Mouse (Mus musculus) stomach, embryonic 14.5 days (tissue): ENCODE measurements around the gene Slc9b2. TPM values are rescaled to one million over a fixed set of nuclear protein-coding genes. Genes with fewer than 3 reads are reported as not detected.

Experiments
- ATAC-seq: fragments of 200-750 bp; cut with Nextera tagmentation; 2 replicates; pipeline ENCODE4 v1.8.0; 2017; ENCODE audit warnings: low read depth, moderate TSS enrichment; ENCODE audit not compliant: insufficient number of reproducible peaks, insufficient read depth, low FRiP score
- H3K27ac ChIP-seq: fragments of 300-500 bp; sonication (generic); 2 replicates; pipeline ENCODE4 v1.5.1; 2014; ENCODE audit warnings: mild to moderate bottlenecking, low read length, moderate library complexity, mixed read lengths
- H3K27me3 ChIP-seq: fragments of 300-500 bp; sonication (generic); 2 replicates; pipeline ENCODE4 v1.6.1; 2014; ENCODE audit warnings: low read length, control low read depth, mixed read lengths; ENCODE audit not compliant: control insufficient read depth, insufficient read depth
- H3K36me3 ChIP-seq: fragments of 300-500 bp; sonication (generic); 2 replicates; pipeline ENCODE4 v1.6.1; 2014; ENCODE audit warnings: mild to moderate bottlenecking, control low read depth, low read length, moderate library complexity, mixed read lengths; ENCODE audit not compliant: control insufficient read depth, insufficient read depth
- H3K4me1 ChIP-seq: fragments of 300-500 bp; sonication (generic); 2 replicates; pipeline ENCODE4 v1.6.1; 2014; ENCODE audit warnings: low read length, control low read depth, mixed read lengths; ENCODE audit not compliant: control insufficient read depth, insufficient read depth
- H3K4me2 ChIP-seq: fragments of 300-500 bp; sonication (generic); replicated peaks from 2 replicates; pipeline ENCODE4 v1.6.1; 2014; ENCODE audit warnings: low read depth, low read length, control low read depth
- H3K4me3 ChIP-seq: fragments of 300-500 bp; sonication (generic); 2 replicates; pipeline ENCODE4 v1.5.1; 2014; ENCODE audit warnings: low read depth, low read length, control low read depth
- H3K9ac ChIP-seq: fragments of 300-500 bp; sonication (generic); replicated peaks from 2 replicates; pipeline ENCODE4 v1.6.1; 2014; ENCODE audit warnings: low read depth, mild to moderate bottlenecking, control low read depth, low read length, moderate library complexity, mixed read lengths
- H3K9me3 ChIP-seq: fragments of 300-500 bp; sonication (generic); 2 replicates; pipeline ENCODE4 v1.6.1; 2016; ENCODE audit warnings: low read depth, low read length, control low read depth; ENCODE audit not compliant: control insufficient read depth
- WGBS: fragments of 180-500 bp; shearing (Covaris S2); extraction: QIAGEN DNeasy Blood & Tissue Kit; methylation state at CpG from one replicate; pipeline ENCODE4 v1.1.7; 2014; 5-methylcytosine and 5-hydroxymethylcytosine counted together
- polyA plus RNA-seq: library from polyadenylated mRNA; unstranded; fragments of >200 nt; fragmentation: Nextera tagmentation; extraction: Ambion mirVana; gene quantifications from 2 replicates; pipeline ENCODE4 v1.2.1, GENCODE M21; 2014

Gene Slc9b2
- polyA plus RNA-seq, 1 experiment from 2014 or later = 2.5 TPM

DNA sequence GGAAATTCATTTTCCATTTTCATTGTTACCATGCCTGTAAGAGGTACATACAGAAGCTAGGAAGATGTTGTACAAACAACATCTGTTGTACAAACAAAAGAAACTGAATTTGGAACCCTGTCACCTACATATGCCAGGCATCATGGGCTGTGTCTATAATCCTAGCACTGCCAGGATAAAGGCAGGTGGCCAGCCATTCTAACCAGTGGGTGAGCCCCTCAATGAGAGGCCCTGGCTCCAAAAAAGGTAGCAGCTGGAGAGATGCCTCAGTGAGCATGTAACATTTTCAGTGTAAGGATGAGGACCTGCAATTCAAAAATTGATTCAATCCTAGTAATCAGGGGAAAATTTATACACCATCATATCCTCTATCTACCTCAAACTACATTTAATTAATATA lies 41.5 kb downstream of the Slc9b2 start:
- H3K27me3 ChIP-seq = no peaks in the 10 kb centered on the region
- H3K4me1 ChIP-seq = no peaks in the 10 kb centered on the region
- no peaks in the 10 kb centered on the region for H3K36me3 ChIP-seq
- ATAC-seq = no peak
- H3K4me2 ChIP-seq = no peak overlapping the region
- no peak overlapping the region for H3K4me3 ChIP-seq
- no peak overlapping the region for H3K27ac ChIP-seq
- no peaks in the 10 kb centered on the region for H3K9me3 ChIP-seq
- no peak overlapping the region for H3K9ac ChIP-seq

DNA sequence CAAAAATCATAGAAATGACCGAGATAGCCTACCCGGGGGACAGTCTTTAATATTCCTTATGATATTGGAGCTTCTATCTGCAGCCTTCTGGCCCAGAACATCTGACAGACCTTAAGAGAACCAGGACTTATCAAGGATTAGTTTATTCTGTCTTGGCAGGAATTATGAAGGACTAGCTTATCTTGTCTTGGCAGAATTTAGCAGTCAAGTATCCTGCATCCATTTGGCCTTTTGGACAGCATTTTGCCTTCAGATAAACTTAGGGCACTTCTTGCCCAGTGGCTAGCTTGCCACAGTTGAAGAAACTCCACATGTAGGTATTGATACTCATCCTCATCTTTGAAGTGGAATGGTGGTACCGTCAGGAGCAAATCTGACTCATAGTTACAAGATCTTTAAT lies 44.4 kb downstream of the Slc9b2 start:
- H3K4me3 ChIP-seq = no peak overlapping the region
- no peaks in the 10 kb centered on the region for H3K27me3 ChIP-seq
- H3K9ac ChIP-seq = no peak overlapping the region
- H3K27ac ChIP-seq = no peak overlapping the region
- no peak overlapping the region for H3K4me2 ChIP-seq
- no peak for ATAC-seq
- no peaks in the 10 kb centered on the region for H3K9me3 ChIP-seq
- WGBS = 93% methylated on average over 3 of the region's 3 CpGs
- H3K36me3 ChIP-seq = no peaks in the 10 kb centered on the region
- H3K4me1 ChIP-seq = no peaks in the 10 kb centered on the region

DNA sequence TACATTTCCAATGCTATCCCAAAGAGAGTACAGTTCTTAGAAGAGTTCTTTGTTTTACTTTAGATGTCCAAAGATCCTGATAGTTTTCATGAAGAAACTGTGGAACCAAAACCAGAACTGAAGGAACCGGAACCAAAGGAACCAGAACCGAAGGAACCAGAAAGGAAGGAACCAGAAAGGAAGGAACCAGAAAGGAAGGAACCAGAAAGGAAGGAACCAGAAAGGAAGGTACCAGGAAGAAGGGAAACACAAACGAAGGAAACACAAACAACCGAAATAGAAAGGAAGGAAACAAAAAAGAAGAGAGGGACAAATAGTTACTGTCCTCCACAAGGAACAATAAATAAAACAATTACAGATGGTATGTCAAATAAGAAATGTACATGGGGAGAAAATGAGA lies 49.9 kb downstream of the Slc9b2 start:
- 93% methylated on average over 4 of the region's 4 CpGs for WGBS
- no peaks in the 10 kb centered on the region for H3K4me1 ChIP-seq
- no peak for ATAC-seq
- H3K9me3 ChIP-seq = no peaks in the 10 kb centered on the region
- H3K4me3 ChIP-seq = no peak overlapping the region
- H3K36me3 ChIP-seq = no peaks in the 10 kb centered on the region
- no peak overlapping the region for H3K27ac ChIP-seq
- no peak overlapping the region for H3K9ac ChIP-seq
- H3K4me2 ChIP-seq = no peak overlapping the region
- no peaks in the 10 kb centered on the region for H3K27me3 ChIP-seq

DNA sequence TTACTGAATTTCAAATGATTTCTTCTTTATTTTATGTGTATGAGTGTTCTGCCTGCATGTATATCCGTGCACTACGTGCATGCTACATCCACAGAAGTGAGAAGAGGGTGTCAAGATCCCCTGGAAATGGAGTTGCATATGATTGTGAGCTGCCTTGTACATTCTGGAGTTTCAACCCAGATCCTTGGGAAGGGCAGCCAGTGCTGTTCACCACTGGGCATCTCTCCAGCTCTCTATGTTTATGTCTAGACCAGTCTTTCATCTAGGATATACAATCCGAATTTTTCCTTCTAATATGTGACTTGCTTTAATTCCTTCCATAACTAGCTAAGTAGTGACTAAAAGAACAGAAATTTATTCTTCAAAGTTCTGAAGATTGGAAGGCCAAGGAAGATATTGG lies 68.3 kb downstream of the Slc9b2 start:
- Histone ChIP-seq H3K9me3 (no peaks in the 10 kb centered on the region), H3K4me1 (no peaks in the 10 kb centered on the region), H3K27me3 (no peaks in the 10 kb centered on the region), H3K9ac (no peak overlapping the region), H3K36me3 (no peaks in the 10 kb centered on the region), H3K4me3 (no peak overlapping the region), H3K4me2 (no peak overlapping the region), H3K27ac (no peak overlapping the region)
- no peak for ATAC-seq
- 71% methylated on average over 3 of the region's 3 CpGs for WGBS

DNA sequence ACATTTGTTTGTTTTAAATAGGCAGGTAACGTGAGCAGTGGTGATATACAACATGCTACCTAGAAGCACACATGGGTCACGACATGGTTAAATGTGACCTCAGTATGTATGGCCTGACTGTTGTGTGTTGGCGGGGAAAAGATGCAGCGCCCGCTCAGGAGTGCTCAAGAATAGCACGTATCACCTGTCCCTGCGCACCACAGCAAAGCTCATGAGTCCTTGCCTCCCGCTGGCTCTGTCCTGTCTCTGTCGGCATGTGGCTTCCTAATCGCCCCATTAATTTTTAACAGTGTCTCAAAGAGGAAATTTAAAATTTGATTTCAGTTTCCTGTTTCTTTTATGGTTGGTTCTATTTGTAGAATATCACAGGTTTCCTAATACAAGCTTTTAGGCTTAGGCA lies 69.9 kb downstream of the Slc9b2 start:
- Histone ChIP-seq H3K4me2 (no peak overlapping the region), H3K9me3 (no peaks in the 10 kb centered on the region), H3K27me3 (no peaks in the 10 kb centered on the region), H3K36me3 (no peaks in the 10 kb centered on the region), H3K9ac (no peak overlapping the region), H3K4me1 (no peaks in the 10 kb centered on the region), H3K4me3 (no peak overlapping the region), H3K27ac (no peak overlapping the region)
- WGBS = 83% methylated on average over 10 of the region's 10 CpGs
- no peak for ATAC-seq

DNA sequence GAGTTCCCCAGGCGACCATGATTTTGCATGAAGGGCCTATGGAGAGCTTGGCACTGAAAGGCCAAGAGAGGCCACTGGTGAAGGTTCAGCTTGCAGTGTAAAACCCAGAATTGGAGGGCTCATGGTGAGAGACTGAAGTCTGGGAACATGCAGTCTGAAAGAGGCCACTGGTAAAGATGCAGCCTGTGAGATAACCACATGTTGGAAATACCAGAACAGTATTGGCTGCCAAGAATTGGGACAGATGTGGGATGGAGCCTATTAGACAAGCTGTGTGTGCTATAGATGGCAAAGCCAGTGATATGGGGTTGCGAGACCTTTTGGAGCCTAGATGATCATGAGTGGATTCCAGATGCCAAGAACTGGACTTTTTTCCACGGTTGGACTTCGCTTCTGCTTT lies 72.4 kb downstream of the Slc9b2 start:
- H3K9ac ChIP-seq = no peak overlapping the region
- 95% methylated on average over 4 of the region's 4 CpGs for WGBS
- H3K9me3 ChIP-seq = no peaks in the 10 kb centered on the region
- no peak for ATAC-seq
- no peak overlapping the region for H3K27ac ChIP-seq
- H3K36me3 ChIP-seq = no peaks in the 10 kb centered on the region
- no peak overlapping the region for H3K4me3 ChIP-seq
- no peaks in the 10 kb centered on the region for H3K4me1 ChIP-seq
- no peak overlapping the region for H3K4me2 ChIP-seq
- no peaks in the 10 kb centered on the region for H3K27me3 ChIP-seq

DNA sequence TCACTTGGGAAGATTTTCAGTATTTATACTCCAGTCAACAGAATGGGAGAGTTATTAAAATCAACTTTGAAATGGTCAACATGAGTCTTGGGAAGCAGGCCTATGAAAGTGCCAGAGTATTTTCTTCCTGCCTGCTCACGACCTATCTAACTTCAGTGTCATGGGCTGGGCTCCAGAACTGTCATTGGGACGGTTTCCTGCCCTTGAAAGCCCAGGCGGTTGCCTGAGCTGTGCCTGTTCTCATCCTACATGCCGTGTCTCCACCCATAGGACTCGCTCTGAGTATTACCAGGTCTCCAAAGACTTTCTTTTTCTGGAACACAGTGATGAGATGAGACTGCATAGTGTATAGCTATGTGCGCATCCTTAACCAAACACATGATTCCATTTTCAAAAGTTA lies 85.7 kb downstream of the Slc9b2 start:
- H3K9ac ChIP-seq = no peak overlapping the region
- H3K9me3 ChIP-seq = no peaks in the 10 kb centered on the region
- H3K4me1 ChIP-seq = no peaks in the 10 kb centered on the region
- no peak overlapping the region for H3K27ac ChIP-seq
- no peak for ATAC-seq
- H3K4me2 ChIP-seq = no peak overlapping the region
- no peaks in the 10 kb centered on the region for H3K27me3 ChIP-seq
- H3K4me3 ChIP-seq = no peak overlapping the region
- WGBS = 65% methylated on average over 6 of the region's 6 CpGs
- H3K36me3 ChIP-seq = no peaks in the 10 kb centered on the region

Other genes with a start within 250 kb of the Slc9b2 start
- gene Cenpe, start 95.2 kb upstream of the Slc9b2 start, polyA plus RNA-seq = 33.1 and 34.1 TPM in 2 replicates
- gene Bdh2, start 26.5 kb upstream of the Slc9b2 start, polyA plus RNA-seq = 5.8 and 6.3 TPM in 2 replicates
- 0.93 TPM in 1 of 2 replicates, not detected in the other for gene Slc9b1, start 40.3 kb downstream of the Slc9b2 start, polyA plus RNA-seq
- 57.6 and 61.9 TPM in 2 replicates for gene Cisd2, start 116.2 kb downstream of the Slc9b2 start, polyA plus RNA-seq
- 519 and 542 TPM in 2 replicates for gene Ube2d3, start 130.4 kb downstream of the Slc9b2 start, polyA plus RNA-seq
- gene Manba, start 177.9 kb downstream of the Slc9b2 start, polyA plus RNA-seq = 14.0 and 14.6 TPM in 2 replicates